Mouse (Mus musculus): ENCODE results near the gene Cacnb3.
A peak's percentile ranks its signal among the peaks of the same experiment; 100 is the strongest.
"Not testable (repeated sequence)": the region's sequence is repeated elsewhere in the genome, so short reads cannot be mapped to it uniquely, and the experiment has no call there.

Cacnb3 gene

GRCm38 (mm10) chr15:98630540-98630939, at the start of gene Cacnb3:
Cacnb3 (plus strand) TSS chr15:98630840.
- DNase-seq, result no peak

GRCm38 (mm10) chr15:98582410-98582809, 48.2 kb upstream of the Cacnb3 start:
- no peak for DNase-seq

GRCm38 (mm10) chr15:98582996-98583395, 47.6 kb upstream of the Cacnb3 start:
- DNase-seq, result no peak

DNA sequence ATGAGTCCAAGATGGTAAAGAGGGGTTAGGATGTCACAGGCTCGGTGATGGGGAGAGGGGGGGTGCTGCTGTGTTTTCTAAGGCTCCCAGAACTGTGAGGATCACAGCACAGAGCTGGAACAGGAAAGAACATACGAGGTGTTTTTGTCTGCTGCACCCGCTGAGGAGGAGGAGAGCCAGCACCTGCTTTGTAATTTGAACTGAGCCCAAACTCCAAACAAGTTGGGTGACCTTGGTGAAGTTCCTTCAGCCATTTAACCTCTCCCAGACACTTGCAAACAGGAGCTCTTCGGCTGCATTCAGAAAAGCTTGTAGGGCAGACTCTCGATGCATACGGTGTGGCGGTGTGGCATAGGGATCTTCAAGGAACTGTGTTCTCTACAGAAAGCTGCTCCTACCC, 45.2 kb upstream of the Cacnb3 start:
- DNase-seq, result no peak

DNA sequence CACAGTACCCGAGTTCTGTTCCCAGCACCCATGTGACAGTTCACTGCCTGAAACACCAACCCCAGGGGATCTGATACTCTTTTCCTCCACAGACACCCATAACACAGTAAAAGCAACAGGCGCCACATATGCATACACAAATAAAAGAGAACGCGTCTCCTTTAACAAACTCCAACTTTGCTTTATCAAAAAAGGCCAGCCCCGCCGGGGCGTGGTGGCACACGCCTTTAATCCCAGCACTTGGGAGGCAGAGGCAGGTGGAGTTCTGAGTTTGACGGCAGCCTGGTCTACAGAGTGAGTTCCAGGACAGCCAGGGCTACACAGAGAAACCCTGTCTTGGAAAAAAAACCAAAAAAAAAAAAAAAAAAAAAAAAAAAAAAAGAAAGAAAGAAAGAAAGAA, 44.5 kb upstream of the Cacnb3 start:
- DNase-seq, result not testable (repeated sequence)

DNA sequence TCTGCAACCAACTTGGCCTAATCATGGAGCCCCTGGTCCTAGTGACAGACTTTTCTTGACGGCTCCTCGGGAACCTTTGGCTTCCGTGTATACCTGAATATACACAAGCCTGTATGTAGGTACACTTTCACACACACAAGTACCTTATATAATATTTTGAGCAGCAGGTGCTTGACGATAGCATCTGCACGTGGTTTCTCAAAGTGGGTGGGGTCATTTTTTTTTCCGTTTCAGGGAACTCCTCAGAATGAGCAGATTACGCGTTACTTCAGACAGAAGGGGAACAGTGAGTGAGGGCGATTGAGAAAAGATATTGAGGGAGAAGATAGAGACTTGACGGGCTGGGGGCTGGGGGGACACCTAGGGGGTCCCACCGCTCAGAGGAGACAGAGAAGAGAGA, 42.9 kb upstream of the Cacnb3 start:
- DNase-seq, result no peak

DNA sequence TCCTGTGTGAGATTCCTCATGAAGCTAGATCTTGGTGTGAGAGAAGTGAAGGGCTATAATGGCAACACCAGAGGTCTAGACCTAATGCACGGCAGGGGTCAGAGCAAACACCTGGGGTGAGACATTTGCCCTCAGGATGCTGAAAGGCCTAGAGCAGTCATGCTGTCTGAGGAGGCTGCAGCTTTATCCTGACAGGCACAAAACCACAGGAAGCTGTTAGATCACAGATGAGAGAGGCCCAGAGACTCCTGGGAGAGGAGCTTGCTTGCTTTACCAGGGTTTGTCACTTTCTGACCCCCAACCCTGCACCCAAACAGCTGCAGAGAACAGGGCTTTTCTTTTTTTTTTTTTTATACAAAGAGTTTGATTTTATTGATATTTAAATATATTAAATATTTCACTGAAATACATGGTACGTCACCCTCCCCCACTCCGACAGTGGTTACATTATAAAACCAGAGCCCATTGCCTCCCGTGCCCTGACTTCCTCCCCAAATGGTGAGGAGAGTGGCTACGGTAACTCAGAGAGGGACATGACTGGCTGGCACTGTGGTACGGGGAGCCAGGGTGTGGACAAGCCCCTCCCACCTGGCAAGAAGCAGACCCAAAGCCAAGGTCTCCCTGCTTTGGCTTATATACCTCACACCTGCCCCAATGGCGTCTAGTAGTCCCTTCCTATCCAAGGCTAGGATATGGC, 40.9 kb upstream of the Cacnb3 start:
- DNase-seq, result peak; percentile 42 to 72

- DNase-seq, result no peak
Observed at GRCm38 (mm10) chr15:98591396-98591795, 39.2 kb upstream of the Cacnb3 start.

- DNase-seq, result no peak
Observed at GRCm38 (mm10) chr15:98594193-98594592, 36.4 kb upstream of the Cacnb3 start.

- no peak for DNase-seq
Observed at GRCm38 (mm10) chr15:98595049-98595448, 35.6 kb upstream of the Cacnb3 start.

GRCm38 (mm10) chr15:98596609-98597008, 34.0 kb upstream of the Cacnb3 start:
- no peak for DNase-seq

DNA sequence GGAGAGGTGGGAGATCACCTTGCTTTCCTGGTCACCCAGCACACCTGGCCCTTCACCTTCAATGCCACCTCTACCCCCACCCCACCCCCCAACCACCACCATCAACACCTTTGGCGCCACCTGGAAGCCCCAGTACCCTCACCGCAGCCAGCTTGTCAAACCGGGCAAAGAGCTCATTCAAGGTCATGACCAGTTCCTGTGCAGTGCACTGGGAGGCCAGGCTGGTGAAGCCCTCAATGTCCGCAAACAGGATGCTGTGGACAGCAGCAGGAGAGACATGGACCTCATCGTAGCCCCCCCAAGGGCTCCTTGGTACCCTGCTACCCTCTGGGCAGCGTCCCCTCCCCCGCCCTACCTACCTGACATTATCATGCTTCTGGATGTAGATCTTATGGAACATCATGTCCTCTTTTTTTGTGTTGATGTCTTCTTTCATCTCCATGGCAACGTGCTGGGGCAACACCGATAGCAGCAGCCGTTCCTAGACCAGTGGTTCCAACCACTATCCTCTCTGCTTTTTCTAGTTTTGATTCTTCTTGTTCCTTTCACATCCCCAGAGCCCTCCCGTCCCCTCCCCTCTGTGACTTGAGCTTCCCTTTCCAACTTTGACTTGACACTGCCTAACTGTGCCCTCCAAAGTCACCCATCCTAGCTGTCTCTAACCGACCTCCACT, 30.5 kb upstream of the Cacnb3 start:
- no peak for DNase-seq

GRCm38 (mm10) chr15:98601832-98602190, 28.8 kb upstream of the Cacnb3 start:
- no peak for DNase-seq

GRCm38 (mm10) chr15:98602191-98602881, 28.3 kb upstream of the Cacnb3 start:
- DNase-seq, result no peak

DNA sequence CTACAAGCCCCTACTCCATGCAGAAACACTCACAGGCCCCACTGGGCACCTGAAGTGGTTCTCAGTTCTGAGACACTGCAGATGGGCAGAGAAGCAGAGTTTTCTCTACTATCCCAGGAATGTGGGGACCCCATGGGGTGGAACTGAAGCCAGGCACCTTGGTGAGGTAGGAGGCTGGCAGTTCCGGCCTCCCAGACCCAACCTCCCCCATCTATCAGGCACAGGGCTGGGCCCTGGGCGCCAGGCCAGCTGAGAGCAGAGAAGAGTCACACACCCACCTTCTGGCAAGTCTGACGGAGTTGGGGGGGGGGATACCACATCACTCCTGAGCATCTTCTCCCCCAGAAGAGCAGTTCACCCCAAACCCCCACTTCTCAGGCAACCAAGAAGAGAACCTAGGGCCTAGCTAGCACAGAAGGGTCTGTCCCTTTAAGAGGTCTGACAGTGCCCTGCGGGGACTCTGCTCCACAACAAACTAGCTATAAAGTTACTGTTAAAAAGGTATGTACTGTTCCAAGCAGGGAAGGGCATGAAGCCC, 27.6 kb upstream of the Cacnb3 start:
- DNase-seq, result no peak

- no peak for DNase-seq
Observed at GRCm38 (mm10) chr15:98604041-98604575, 26.5 kb upstream of the Cacnb3 start.

- DNase-seq, result no peak
Observed at GRCm38 (mm10) chr15:98606051-98606536, 24.5 kb upstream of the Cacnb3 start.

GRCm38 (mm10) chr15:98606739-98607138, 23.9 kb upstream of the Cacnb3 start:
- no peak for DNase-seq

DNA sequence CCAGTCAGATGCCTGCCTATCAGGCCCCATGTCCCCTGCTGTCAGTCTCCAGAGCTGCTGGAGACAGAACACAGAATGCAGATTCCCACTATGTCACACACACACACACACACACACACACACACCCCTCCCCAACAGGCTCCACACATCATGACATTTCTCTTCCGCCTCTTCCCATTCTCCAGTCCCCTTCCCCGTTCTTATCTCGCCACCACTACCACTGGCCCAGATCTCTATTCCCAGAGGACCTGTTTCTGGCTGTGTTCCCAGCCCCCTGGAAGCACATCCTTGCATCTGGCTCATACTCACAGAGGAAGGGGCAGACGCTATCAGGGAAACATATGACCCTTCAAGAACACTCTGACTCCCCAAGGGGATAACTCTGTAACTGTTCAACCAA, 23.1 kb upstream of the Cacnb3 start:
- DNase-seq, result no peak

GRCm38 (mm10) chr15:98608058-98608783, 22.4 kb upstream of the Cacnb3 start:
- no peak for DNase-seq

- DNase-seq, result peak; percentile 30 to 50
Observed at GRCm38 (mm10) chr15:98608784-98609250, 21.8 kb upstream of the Cacnb3 start.
